Mouse (Mus musculus) central nervous system, embryonic 11.5 days (tissue): ENCODE measurements around the gene Arhgef26. TPM values are rescaled to one million over a fixed set of nuclear protein-coding genes. Genes with fewer than 3 reads are reported as not detected.

Experiments
- polyA plus RNA-seq: library from polyadenylated mRNA; depleted of rRNA; stranded (reverse); fragments of >200 nt; gene quantifications from 2 replicates; pipeline ENCODE4 v1.2.3, GENCODE M21; 2012; rRNA removed

Gene Arhgef26
- polyA plus RNA-seq = 5.3 and 7.0 TPM in 2 replicates

DNA sequence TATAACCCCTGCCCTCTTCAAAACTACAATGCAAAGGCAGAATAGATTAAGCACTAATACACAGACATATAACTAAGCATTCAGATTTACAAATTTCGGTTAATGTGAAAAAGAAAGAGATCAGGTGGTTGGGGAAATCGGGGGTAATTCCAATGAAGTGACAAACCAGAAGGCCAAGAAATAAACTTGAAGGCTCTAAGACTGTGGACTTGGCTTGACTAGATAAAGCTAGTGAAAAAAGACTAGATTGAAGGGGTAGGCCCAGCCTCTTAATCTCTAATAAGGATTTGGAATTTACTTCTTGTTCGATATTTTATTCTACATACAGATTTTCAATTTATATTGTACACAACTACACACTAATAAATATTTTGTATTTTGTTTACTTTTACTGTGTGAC, at the start of gene Arhgef26:
Arhgef26 (plus strand) TSS at position 301 of the 400 bp plus-strand sequence.

DNA sequence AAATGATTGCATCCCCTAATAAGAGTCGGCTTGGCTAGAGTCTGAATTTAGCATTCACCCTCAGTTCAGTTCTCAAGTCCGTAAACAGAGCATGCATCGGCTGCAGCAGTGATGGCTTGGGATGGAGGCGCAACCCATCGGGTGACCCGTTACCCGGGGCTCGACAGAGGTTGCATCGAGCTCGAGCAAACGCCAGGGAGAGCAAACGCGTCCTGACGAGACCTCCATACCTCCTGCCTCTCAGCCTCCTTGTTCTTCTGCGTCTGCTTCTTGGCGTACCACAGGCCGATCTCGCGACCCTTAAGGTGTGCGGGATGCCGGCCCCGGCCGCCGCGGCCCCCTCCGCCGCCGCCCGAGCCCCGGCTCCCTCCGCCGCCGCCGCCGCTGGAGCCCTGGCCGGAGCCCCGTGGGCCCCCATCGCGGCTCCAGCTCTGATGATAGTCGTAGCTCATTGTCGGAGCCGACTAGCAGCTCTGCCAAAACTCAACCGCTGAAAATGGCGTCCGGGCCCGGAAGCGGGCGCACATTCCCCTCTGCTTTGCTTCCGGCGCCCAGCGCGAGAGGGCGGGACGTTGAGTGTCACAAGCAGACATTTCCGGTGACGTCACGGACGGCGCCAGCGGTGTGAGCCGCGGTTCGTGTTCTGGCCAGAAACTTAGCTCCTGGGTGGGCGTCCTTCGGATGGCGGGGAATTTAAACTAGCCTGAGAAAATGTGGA, 168.5 kb downstream of the Arhgef26 start, which contains the start of gene Dhx36:
Dhx36 (minus strand) TSS at position 517 of the 718 bp plus-strand sequence.

Other genes with a start within 250 kb of the Arhgef26 start
- gene Dhx36, start 168.7 kb downstream of the Arhgef26 start, polyA plus RNA-seq = 43.5 and 59.1 TPM in 2 replicates